Mouse (Mus musculus): Measurements from ENCODE around the gene Tmem54. TPM values are rescaled to one million over a fixed set of nuclear protein-coding genes. Genes with fewer than 3 reads are reported as not detected.

Tmem54 gene
- polyA plus RNA-seq, 1 experiment from 2014 or later = not detected

DNA sequence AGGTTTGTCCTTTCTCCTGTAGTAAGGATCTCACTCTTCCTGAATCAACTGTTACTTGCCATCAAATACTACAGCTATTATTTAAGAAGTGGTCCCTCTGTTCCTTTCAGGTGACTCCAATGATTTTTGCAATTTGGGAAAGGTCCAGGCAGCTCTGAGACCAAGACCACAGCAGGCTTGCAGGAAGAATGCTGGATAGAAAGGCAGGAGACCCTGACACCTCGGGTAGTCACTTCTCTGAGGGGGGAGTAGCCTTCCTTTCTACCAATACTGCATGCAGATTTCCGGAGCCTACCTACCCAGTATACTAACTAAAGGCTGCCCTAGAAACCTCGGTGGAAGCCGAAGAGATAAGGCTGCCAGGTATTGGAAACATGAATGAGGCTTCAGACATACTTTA lies 40.1 kb downstream of the Tmem54 start:
- no peaks in the 10 kb centered on the region for H3K79me2 ChIP-seq (ENCODE audit: inconsistent target)
- H3K36me3 ChIP-seq (ENCODE audit: inconsistent target) = peaks cover 13% of the 10 kb centered on the region
- H3K4me3 ChIP-seq (ENCODE audit: inconsistent target) = no peak overlapping the region
- 81% methylated on average over 4 of the region's 4 CpGs for WGBS (ENCODE audit: missing documents)
- no peak overlapping the region for H3K27ac ChIP-seq

DNA sequence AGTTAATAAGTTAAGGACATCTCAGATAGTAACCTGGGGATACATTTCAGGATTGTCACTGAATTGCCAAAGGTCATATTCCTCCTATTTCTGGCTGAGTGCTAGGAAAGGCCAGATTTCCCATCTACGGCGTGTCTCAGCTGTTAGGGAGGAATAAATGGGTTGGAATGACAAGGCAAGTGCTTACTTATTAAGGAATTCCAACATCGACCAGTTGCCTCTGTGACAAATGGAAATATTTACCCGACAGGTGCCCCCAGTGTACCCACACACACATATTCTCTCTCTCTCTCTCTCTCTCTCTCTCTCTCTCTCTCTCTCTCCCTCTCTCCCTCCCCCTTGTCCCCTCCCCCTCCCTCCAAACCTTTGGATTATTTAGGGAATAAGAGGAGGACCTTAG lies 40.6 kb downstream of the Tmem54 start:
- peaks cover 18% of the 10 kb centered on the region for H3K36me3 ChIP-seq (ENCODE audit: inconsistent target)
- no peak overlapping the region for H3K4me3 ChIP-seq (ENCODE audit: inconsistent target)
- no peaks in the 10 kb centered on the region for H3K79me2 ChIP-seq (ENCODE audit: inconsistent target)
- 97% methylated on average over 4 of the region's 4 CpGs for WGBS (ENCODE audit: missing documents)
- H3K27ac ChIP-seq = no peak overlapping the region

DNA sequence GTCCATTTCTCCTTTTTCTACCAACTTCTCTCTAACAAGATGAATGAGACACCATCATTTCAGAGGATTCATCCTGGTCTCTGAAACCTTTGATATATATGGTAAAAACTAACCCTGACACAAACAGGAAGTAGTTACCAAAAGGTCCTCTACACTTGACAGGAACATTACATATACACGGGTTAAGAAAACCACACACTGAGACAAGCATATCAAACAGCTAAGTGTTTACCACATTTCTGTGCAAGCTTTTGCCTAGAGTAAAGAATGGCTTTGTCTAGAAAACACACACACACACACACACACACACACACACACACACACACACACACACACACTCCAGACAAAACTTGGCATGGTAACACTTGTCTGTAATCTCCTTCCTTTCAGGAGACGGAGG lies 41.0 kb downstream of the Tmem54 start:
- H3K36me3 ChIP-seq (ENCODE audit: inconsistent target) = peaks cover 22% of the 10 kb centered on the region
- H3K4me3 ChIP-seq (ENCODE audit: inconsistent target) = no peak overlapping the region
- H3K79me2 ChIP-seq (ENCODE audit: inconsistent target) = no peaks in the 10 kb centered on the region
- 38% methylated on average over 2 of the region's 2 CpGs for WGBS (ENCODE audit: missing documents)
- no peak overlapping the region for H3K27ac ChIP-seq

DNA sequence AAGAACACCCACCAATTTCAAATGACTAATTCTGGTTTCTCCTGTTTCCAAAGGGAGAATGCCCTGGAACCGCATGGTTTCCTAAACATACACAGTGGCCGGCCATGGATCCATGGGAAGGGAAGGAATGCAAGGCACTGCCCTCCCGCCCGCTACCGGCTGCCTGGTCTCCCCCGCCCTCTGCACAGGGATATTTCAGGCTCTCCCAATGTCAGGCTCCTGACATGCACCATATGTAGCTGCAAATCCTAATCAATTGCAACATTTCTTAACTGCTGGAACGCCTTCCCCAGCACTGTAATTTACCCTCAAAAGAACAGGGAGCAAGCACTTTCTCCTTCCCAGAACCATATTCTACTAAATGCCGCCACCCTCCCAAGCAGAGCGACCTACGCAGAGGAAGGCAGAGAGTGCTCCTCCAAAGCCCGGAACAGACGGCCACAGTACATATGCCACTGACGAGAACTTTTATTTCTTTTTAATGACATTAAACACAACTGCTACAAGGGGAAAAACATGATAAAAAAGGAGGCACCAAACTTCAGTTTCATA lies 42.3 kb downstream of the Tmem54 start:
- H3K36me3 ChIP-seq (ENCODE audit: inconsistent target) = peaks cover 31% of the 10 kb centered on the region
- 92% methylated on average over 13 of the region's 13 CpGs for WGBS (ENCODE audit: missing documents)
- H3K79me2 ChIP-seq (ENCODE audit: inconsistent target) = no peaks in the 10 kb centered on the region
- H3K27ac ChIP-seq = no peak overlapping the region
- H3K4me3 ChIP-seq (ENCODE audit: inconsistent target) = no peak overlapping the region

DNA sequence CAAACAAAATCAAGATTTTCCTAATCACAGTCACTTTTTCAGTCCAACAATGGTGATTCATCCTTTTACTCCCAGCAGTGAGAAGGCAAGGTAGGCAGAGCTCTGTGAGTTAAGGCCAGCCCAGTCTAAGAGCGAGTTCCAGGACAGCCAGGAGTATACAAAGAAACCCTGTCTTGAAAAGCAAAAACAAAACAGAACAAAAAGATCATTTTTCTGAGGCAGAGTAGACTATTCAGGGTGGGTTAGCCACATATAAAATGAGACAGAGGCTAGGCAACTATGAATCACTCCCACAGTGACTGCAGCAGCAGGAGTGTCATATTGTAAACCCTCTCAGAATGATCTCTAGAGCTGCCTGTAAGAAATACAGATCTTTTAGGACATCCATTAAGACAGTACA lies 44.0 kb downstream of the Tmem54 start:
- Histone ChIP-seq H3K27ac (no peak overlapping the region), H3K4me3 (ENCODE audit: inconsistent target) (no peak overlapping the region), H3K36me3 (ENCODE audit: inconsistent target) (peaks cover 39% of the 10 kb centered on the region), H3K79me2 (ENCODE audit: inconsistent target) (no peaks in the 10 kb centered on the region)
- 89% methylated on average over 1 of the region's 1 CpGs for WGBS (ENCODE audit: missing documents)

DNA sequence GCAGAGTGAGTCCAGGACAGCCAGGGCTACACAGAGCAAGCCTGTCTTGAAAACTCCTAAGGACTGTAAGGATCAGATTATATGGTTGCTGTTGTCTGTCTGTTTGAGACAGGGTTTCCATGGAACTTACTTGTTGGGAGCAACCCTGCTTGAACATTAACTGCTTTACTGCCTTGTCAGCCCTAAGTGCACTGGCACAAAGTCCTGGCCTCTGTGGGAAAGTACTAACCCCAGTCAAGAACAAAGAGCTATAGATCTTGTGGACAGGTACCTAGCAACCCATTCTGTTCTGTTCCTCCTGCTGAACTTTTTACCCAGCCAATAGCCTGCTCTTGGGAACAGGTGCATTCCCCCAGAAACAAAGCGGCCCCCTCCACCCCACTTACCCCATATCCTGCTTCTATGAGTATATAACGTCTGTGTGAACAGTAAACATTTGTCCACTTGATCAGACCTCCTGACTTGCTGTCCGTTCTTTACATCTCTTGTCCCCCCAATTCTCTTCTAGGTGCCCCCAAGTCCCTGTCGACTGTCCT lies 46.0 kb downstream of the Tmem54 start:
- WGBS (ENCODE audit: missing documents) = 96% methylated on average over 4 of the region's 4 CpGs
- peaks cover 51% of the 10 kb centered on the region for H3K36me3 ChIP-seq (ENCODE audit: inconsistent target)
- H3K27ac ChIP-seq = no peak overlapping the region
- H3K4me3 ChIP-seq (ENCODE audit: inconsistent target) = no peak overlapping the region
- no peaks in the 10 kb centered on the region for H3K79me2 ChIP-seq (ENCODE audit: inconsistent target)

DNA sequence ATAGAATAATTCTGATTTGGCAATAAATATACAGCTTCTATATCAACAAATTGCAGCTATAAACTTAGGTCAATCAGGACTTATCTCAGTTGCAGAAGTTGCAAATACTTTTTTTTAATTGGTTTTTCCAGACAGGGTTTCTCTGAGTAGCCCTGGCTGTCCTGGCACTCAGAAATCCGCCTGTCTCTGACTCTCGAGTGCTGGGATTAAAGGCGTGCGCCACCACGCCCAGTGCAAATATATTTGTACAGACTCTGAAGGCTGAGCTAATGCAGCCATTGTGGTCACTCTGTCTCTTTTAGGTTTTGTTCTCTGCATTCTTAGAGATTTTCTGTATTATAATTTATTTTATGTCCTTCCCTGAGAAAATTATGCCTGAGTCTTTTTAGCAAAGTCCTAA lies 52.2 kb downstream of the Tmem54 start:
- Histone ChIP-seq H3K36me3 (ENCODE audit: inconsistent target) (peaks cover 22% of the 10 kb centered on the region; the same call in 1 of the 2 replicates), H3K27ac (no peak overlapping the region), H3K4me3 (ENCODE audit: inconsistent target) (no peak overlapping the region), H3K79me2 (ENCODE audit: inconsistent target) (no peaks in the 10 kb centered on the region)
- 91% methylated on average over 5 of the region's 5 CpGs for WGBS (ENCODE audit: missing documents)

DNA sequence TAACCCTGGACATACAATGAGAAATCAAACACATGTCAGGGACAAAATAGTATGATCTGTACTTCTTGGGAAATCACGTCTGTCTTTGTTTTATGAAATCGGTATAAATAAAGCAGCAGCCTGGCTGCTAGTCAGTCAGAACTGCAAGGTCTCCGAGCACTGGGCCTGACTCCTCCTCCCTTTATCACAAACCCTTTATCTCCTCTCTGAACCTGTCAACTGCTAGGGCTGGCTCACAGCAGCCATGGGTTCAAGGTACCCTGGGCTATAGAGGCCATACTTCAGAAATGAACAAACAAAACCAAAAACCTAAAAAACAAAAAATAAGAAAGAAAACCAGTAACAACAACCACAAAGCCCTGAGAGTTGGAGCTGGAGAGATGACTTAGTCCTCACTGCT lies 53.2 kb downstream of the Tmem54 start:
- Histone ChIP-seq H3K36me3 (ENCODE audit: inconsistent target) (peaks cover 16% of the 10 kb centered on the region; the same call in 1 of the 2 replicates), H3K4me3 (ENCODE audit: inconsistent target) (no peak overlapping the region), H3K79me2 (ENCODE audit: inconsistent target) (no peaks in the 10 kb centered on the region), H3K27ac (no peak overlapping the region)
- 89% methylated on average over 3 of the region's 3 CpGs for WGBS (ENCODE audit: missing documents)

DNA sequence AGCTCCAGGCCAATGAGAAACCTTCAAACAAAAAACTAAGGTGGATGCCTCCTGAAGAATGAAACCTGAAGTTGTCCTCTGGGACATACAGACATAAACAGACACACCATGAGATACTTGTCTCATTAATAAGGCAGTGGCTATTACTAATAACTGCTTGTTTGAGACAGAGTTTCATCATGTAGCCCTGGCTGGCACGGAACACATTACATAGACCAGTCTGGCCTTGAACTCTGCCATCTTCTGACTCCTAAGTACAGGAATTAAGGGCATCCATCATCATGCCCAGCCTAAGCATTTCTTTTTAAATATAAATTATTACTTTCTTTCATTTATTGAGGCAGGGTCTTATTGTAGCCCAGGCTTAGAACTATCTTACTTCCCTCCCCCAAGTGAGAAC lies 55.7 kb downstream of the Tmem54 start:
- Histone ChIP-seq H3K27ac (no peak overlapping the region), H3K36me3 (ENCODE audit: inconsistent target) (peaks cover 8% of the 10 kb centered on the region; the same call in 1 of the 2 replicates)
- 100% methylated on average over 1 of the region's 1 CpGs for WGBS (ENCODE audit: missing documents)

More for the DNA sequence above, 55.7 kb downstream of the Tmem54 start:
- H3K79me2 ChIP-seq (ENCODE audit: inconsistent target) = no peaks in the 10 kb centered on the region
- no peak overlapping the region for H3K4me3 ChIP-seq (ENCODE audit: inconsistent target)

Other genes starting within 250 kb of the Tmem54 start
- 2.5 to 3.6 TPM (median 3.1 TPM) in 3 replicates for gene Trim62, start 222.0 kb upstream of the Tmem54 start, polyA plus RNA-seq (2018)
- 1.1 to 4.3 TPM (median 1.8 TPM) in 3 replicates for gene Azin2, start 143.1 kb upstream of the Tmem54 start, polyA plus RNA-seq (2018)
- 63.1 to 68.1 TPM (median 64.7 TPM) in 3 replicates for gene Ak2, start 113.6 kb upstream of the Tmem54 start, polyA plus RNA-seq (2018)
- gene Rnf19b, start 47.3 kb upstream of the Tmem54 start, polyA plus RNA-seq (2018) = 46.8 to 75.4 TPM (median 72.8 TPM) in 3 replicates
- not detected in 3 replicates for gene Hpca, start 16.5 kb downstream of the Tmem54 start, polyA plus RNA-seq (2018)
- not detected in 3 replicates for gene Fndc5, start 31.5 kb downstream of the Tmem54 start, polyA plus RNA-seq (2018)
- gene S100pbp, start 84.2 kb downstream of the Tmem54 start, polyA plus RNA-seq (2018) = 12.7 to 13.9 TPM (median 12.9 TPM) in 3 replicates
- 13.2 to 26.2 TPM (median 14.8 TPM) in 3 replicates for gene Yars, start 84.2 kb downstream of the Tmem54 start, polyA plus RNA-seq (2018)
- gene C77080, start 155.9 kb downstream of the Tmem54 start, polyA plus RNA-seq (2018) = 33.1 to 77.6 TPM (median 57.0 TPM) in 3 replicates
- gene Sync, start 182.1 kb downstream of the Tmem54 start, polyA plus RNA-seq (2018) = 0.06 TPM in 1 of 3 replicates, not detected in the others
- 32.9 to 76.1 TPM (median 53.5 TPM) in 3 replicates for gene Rbbp4, start 229.8 kb downstream of the Tmem54 start, polyA plus RNA-seq (2018)
- gene Zbtb8os, start 230.1 kb downstream of the Tmem54 start, polyA plus RNA-seq (2018) = 45.1 to 98.1 TPM (median 63.4 TPM) in 3 replicates